Mouse (Mus musculus) intestine, postnatal 0 days (tissue): ENCODE data around the gene Efna1. TPM values are rescaled to one million over a fixed set of nuclear protein-coding genes. Genes with fewer than 3 reads are reported as not detected.

ENCODE experiments used
- ATAC-seq: fragments of 200-750 bp; cut with Nextera tagmentation; 2 replicates; pipeline ENCODE4 v1.8.0; 2017; ENCODE audit warnings: mild to moderate bottlenecking, moderate TSS enrichment, moderate library complexity
- H3K27ac ChIP-seq: fragments of 300-500 bp; sonication (generic); 2 replicates; pipeline ENCODE4 v1.5.1; 2014; ENCODE audit warnings: mild to moderate bottlenecking, low read depth, low read length, moderate library complexity
- H3K27me3 ChIP-seq: fragments of 300-500 bp; sonication (generic); replicated peaks from 2 replicates; pipeline ENCODE4 v1.6.1; 2014; ENCODE audit warnings: low read length, mixed read lengths; ENCODE audit not compliant: control insufficient read depth, insufficient read depth
- H3K36me3 ChIP-seq: fragments of 300-500 bp; sonication (generic); 2 replicates; pipeline ENCODE4 v1.6.1; 2014; ENCODE audit warnings: mild to moderate bottlenecking, moderate library complexity; ENCODE audit not compliant: control insufficient read depth, insufficient read depth
- H3K4me1 ChIP-seq: fragments of 300-500 bp; sonication (generic); replicated peaks from 2 replicates; pipeline ENCODE4 v1.6.1; 2014; ENCODE audit warnings: antibody characterized with exemption, low read length, mixed read lengths; ENCODE audit not compliant: control insufficient read depth, insufficient read depth
- H3K4me2 ChIP-seq: fragments of 300-500 bp; sonication (generic); replicated peaks from 2 replicates; pipeline ENCODE4 v1.6.1; 2014; ENCODE audit warnings: low read depth, mild to moderate bottlenecking, moderate library complexity
- H3K4me3 ChIP-seq: fragments of 300-500 bp; sonication (generic); 2 replicates; pipeline ENCODE4 v1.5.1; 2014; ENCODE audit warnings: low read depth, low read length
- H3K9ac ChIP-seq: fragments of 300-500 bp; sonication (generic); 2 replicates; pipeline ENCODE4 v1.6.1; 2014; ENCODE audit warnings: mild to moderate bottlenecking, low read depth, low read length
- H3K9me3 ChIP-seq: fragments of 300-500 bp; sonication (generic); 2 replicates; pipeline ENCODE4 v1.6.1; 2016; ENCODE audit warnings: mixed run types; ENCODE audit not compliant: control insufficient read depth
- CTCF ChIP-seq: sonication (generic); IDR thresholded peaks from 2 replicates; pipeline ENCODE4 v1.5.1; 2016; ENCODE audit warnings: low read depth, mild to moderate bottlenecking, control low read depth, antibody characterized with exemption, moderate library complexity
- WGBS: fragments of 180-500 bp; shearing (Covaris S2); extraction: QIAGEN DNeasy Blood & Tissue Kit; methylation state at CpG from one replicate; pipeline ENCODE4 v1.1.7; 2014; 5-methylcytosine and 5-hydroxymethylcytosine counted together
- polyA plus RNA-seq: library from polyadenylated mRNA; unstranded; fragments of >200 nt; fragmentation: Nextera tagmentation; extraction: Ambion mirVana; gene quantifications from 2 replicates; pipeline ENCODE4 v1.2.1, GENCODE M21; 2015

Efna1 gene
- polyA plus RNA-seq, 1 experiment from 2014 or later = 69.8 TPM

DNA sequence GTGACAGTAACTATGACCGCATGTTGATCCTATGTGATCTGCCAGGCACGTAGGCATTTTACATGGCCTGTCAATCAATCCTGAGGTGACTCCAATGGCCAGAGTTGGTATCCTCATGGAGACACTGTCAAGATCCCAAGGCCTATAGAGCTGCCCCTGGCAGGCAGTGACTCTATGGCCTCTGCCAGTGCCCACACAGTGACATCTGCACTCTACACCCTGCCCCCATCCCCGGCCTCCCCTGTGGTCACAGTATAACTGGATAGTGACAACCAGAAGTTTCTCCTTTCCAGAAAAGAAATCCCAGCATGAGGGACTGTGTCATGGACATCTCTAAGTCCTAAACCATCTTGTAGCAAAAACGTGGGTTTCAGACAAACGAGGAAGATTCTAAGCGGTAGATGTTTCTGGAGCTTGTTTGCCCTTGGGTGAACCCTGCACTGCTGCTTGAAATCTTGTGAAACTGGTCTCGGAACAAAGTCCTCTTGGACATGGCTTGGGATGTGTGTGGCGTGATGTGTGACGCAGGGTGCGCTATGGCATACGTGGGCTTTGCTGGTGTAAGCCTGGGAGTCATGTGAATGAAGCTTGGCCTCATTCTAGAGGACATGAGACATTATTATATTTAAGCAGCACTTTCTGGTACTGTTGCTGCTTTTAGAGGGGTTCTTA is 12.4 kb upstream of the Efna1 start:
- Histone ChIP-seq H3K4me3 (no peak overlapping the region), H3K4me2 (no peak overlapping the region), H3K9me3 (no peaks in the 10 kb centered on the region), H3K27ac (peak overlapping the region; percentile 88), H3K4me1 (peaks cover 2% of the 10 kb centered on the region), H3K9ac (no peak overlapping the region), H3K36me3 (no peaks in the 10 kb centered on the region), H3K27me3 (no peaks in the 10 kb centered on the region)
- 48% methylated on average over 11 of the region's 11 CpGs for WGBS
- ATAC-seq = peak; percentile 90
- no peak for TF ChIP-seq CTCF

DNA sequence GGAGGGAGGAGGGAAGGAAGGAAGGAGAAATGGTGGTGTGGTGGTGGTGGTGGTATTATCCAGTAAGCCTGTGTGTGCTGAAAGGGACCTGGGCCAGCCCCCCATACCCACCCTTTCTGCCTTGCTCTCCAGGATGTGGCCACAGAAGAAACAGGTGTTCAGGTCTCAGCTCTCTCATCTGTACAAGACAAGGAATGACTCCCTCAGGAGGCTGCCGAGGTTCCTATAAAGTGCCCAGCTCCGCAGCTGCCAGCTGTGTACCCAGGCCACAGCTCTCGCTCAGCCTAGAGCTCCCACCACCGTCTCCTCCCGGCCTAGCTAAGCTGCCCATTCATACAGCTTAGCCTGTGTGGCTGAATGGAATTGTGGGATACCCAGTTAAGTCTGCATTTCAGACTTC is 11.4 kb upstream of the Efna1 start:
- H3K27ac ChIP-seq = peak overlapping the region; percentile 88
- WGBS = 79% methylated on average over 5 of the region's 5 CpGs

DNA sequence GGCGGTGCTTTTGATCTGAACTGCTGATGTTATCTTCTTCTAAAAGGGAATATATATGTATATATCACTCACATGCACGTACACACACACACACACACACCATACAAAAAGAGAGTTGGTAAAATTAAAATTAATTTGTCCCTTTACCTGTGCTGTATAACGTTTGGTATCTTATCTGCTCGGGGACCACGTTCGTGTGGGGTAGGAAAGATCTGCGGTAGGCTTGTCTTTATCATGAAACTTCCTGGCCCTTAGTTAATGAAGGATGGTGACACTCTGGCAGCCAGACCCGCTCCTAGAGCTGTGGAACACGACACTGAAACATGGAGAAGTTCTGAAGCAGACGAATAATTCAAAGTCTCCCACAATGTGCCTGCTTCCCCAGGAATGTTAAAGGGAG is 10.9 kb upstream of the Efna1 start:
- no peak overlapping the region for H3K4me2 ChIP-seq
- H3K27me3 ChIP-seq = no peaks in the 10 kb centered on the region
- no peaks in the 10 kb centered on the region for H3K36me3 ChIP-seq
- 44% methylated on average over 10 of the region's 10 CpGs for WGBS
- H3K4me3 ChIP-seq = no peak overlapping the region
- 0 out of 2 replicates have a peak overlapping the region, but pooled peaks have one; percentile 88 for H3K27ac ChIP-seq
- no peak overlapping the region for H3K9ac ChIP-seq
- H3K4me1 ChIP-seq = peaks cover 2% of the 10 kb centered on the region
- H3K9me3 ChIP-seq = no peaks in the 10 kb centered on the region
- no peak for TF ChIP-seq CTCF
- ATAC-seq = no peak

More for the DNA sequence above, 11.4 kb upstream of the Efna1 start:
- no peak overlapping the region for H3K9ac ChIP-seq
- H3K36me3 ChIP-seq = no peaks in the 10 kb centered on the region
- no peaks in the 10 kb centered on the region for H3K27me3 ChIP-seq
- no peak overlapping the region for H3K4me2 ChIP-seq
- peaks cover 2% of the 10 kb centered on the region for H3K4me1 ChIP-seq
- no peaks in the 10 kb centered on the region for H3K9me3 ChIP-seq
- TF ChIP-seq CTCF = no peak
- no peak overlapping the region for H3K4me3 ChIP-seq
- ATAC-seq = no peak

DNA sequence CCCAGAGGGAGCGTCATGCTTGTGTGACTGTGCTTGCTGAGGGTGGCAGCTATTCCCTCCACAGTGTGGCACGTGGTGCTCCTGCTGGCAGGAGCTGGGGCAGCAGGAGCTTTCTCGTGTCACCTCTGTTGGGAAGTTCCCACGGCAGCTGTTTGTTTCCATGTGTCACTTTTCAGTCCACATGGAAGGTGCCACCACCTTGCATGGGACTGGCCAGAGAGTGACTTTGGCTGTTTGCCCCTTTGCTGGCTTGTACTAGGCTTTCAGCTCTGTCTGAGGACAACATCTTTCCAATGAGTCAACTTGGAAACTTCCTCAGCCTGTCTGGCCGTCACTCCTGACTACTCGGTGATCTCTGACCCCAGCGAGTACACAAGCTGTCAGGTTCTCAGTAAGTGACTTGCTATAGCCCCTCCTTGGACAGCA is 7.6 kb upstream of the Efna1 start:
- 19% methylated on average over 7 of the region's 7 CpGs for WGBS
- peak; percentile 55 for ATAC-seq

DNA sequence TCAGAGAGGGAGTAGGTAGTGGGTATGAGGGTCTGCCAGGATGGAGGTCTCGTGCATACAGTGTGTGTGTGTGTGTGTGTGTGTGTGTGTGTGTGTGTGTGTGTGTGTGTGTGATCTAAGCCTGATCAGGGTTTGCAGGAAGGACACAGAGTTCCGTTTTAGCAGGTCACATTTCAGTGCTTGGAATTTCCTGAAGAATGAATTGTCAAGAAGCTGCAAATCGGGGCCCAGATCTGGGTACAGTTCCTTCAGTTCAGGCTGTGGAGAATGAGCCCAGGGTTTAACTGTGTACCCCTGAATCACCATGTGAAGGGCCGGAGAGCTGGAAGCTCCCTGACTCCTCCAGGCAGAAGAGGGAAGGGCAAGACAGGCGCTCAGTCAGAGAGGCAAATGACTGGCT is 6.3 kb upstream of the Efna1 start:
- Histone ChIP-seq H3K27ac (no peak overlapping the region), H3K27me3 (no peaks in the 10 kb centered on the region), H3K4me2 (no peak overlapping the region), H3K9me3 (no peaks in the 10 kb centered on the region), H3K4me3 (no peak overlapping the region), H3K36me3 (no peaks in the 10 kb centered on the region), H3K4me1 (no peaks in the 10 kb centered on the region; the same call in 1 of the 2 replicates), H3K9ac (no peak overlapping the region)
- 69% methylated on average over 5 of the region's 5 CpGs for WGBS
- TF ChIP-seq CTCF = no peak
- no peak for ATAC-seq

More for the DNA sequence above, 7.6 kb upstream of the Efna1 start:
- Histone ChIP-seq H3K36me3 (no peaks in the 10 kb centered on the region), H3K9ac (no peak overlapping the region), H3K4me3 (no peak overlapping the region), H3K4me1 (no peaks in the 10 kb centered on the region; the same call in none of the 2 replicates), H3K9me3 (no peaks in the 10 kb centered on the region), H3K27ac (peak overlapping the region; percentile 12; the same call in 1 of the 2 replicates), H3K27me3 (no peaks in the 10 kb centered on the region), H3K4me2 (no peak overlapping the region)
- peak; percentile 49 for TF ChIP-seq CTCF

DNA sequence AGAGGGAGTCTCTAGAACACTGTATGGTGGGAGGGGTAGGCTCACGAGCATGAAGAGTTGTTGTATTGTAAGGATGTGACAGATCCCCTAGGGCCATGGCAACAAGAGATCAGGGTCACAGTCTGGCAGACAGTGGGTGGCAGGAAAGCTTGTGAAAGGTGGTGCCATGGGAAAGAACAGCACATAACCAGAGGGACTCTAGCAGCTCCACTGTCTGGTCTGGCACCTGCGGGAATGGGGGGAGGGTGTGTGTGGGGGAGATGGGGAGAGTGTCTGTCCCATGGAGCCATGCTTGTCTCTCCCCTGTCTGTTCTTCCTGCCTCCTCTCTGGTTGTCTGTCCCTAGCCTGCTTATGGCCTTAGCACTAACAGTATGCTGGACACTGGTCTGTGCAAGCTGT is 4.6 kb upstream of the Efna1 start:
- ATAC-seq = no peak
- Histone ChIP-seq H3K9ac (no peak overlapping the region), H3K4me2 (no peak overlapping the region), H3K27me3 (no peaks in the 10 kb centered on the region), H3K36me3 (no peaks in the 10 kb centered on the region), H3K4me3 (no peak overlapping the region), H3K9me3 (no peaks in the 10 kb centered on the region), H3K27ac (no peak overlapping the region), H3K4me1 (no peaks in the 10 kb centered on the region)
- no peak for TF ChIP-seq CTCF
- 63% methylated on average over 2 of the region's 2 CpGs for WGBS
